Mouse (Mus musculus): ENCODE results near the gene Fance. TPM values are rescaled to one million over a fixed set of nuclear protein-coding genes. Genes with fewer than 3 reads are reported as not detected.

Fance gene
- polyA plus RNA-seq (2015; fragmentation: Nextera tagmentation; extraction: Ambion mirVana), result 36.0 and 37.3 TPM in 2 replicates

- Histone ChIP-seq H3K36me3 (peaks cover 29% of the 10 kb centered on the region), H3K4me3 (peak within 1 kb of the TSS; percentile 78), H3K4me2 (replicated peaks) (peak within 1 kb of the TSS; percentile 82), H3K9me3 (no peaks in the 10 kb centered on the region), H3K4me1 (peaks cover 33% of the 10 kb centered on the region), H3K9ac (peak within 1 kb of the TSS; percentile 91), H3K27ac (peak within 1 kb of the TSS; percentile 92), H3K27me3 (no peaks in the 10 kb centered on the region)
- peak; percentile 98 for ATAC-seq (ENCODE audit: low FRiP score, low read depth)
- WGBS, result under 1% methylated on average over 68 of the region's 69 CpGs
Observed at GRCm38 (mm10) chr17:28313212-28313879, at the start of gene Fance. Gene Fance, plus strand, starts transcription at chr17:28313519.

- 88% methylated on average over 5 of the region's 5 CpGs for WGBS
- no peak overlapping the region for H3K27ac ChIP-seq
- ATAC-seq (ENCODE audit: low FRiP score, low read depth), result no peak
- no peaks in the 10 kb centered on the region for H3K9me3 ChIP-seq
- no peak overlapping the region for H3K4me3 ChIP-seq
- peaks cover 30% of the 10 kb centered on the region for H3K4me1 ChIP-seq
- H3K9ac ChIP-seq, result no peak overlapping the region
- H3K4me2 ChIP-seq (replicated peaks), result no peak overlapping the region
- 0 out of 2 replicates have a peak, but pooled peaks cover 2% of the 10 kb centered on the region for H3K36me3 ChIP-seq
- no peaks in the 10 kb centered on the region for H3K27me3 ChIP-seq
Observed at GRCm38 (mm10) chr17:28267251-28267650, 46.1 kb upstream of the Fance start.

GRCm38 (mm10) chr17:28270165-28270564, 43.2 kb upstream of the Fance start:
- H3K36me3 ChIP-seq, result 0 out of 2 replicates have a peak, but pooled peaks cover 2% of the 10 kb centered on the region
- H3K27me3 ChIP-seq, result no peaks in the 10 kb centered on the region
- no peak overlapping the region for H3K4me2 ChIP-seq (replicated peaks)
- peak overlapping the region; percentile 40; the same call in 1 of the 2 replicates for H3K27ac ChIP-seq
- WGBS, result 58% methylated on average over 13 of the region's 13 CpGs
- peaks cover 11% of the 10 kb centered on the region for H3K4me1 ChIP-seq
- no peak overlapping the region for H3K9ac ChIP-seq
- no peak for ATAC-seq (ENCODE audit: low FRiP score, low read depth)
- no peak overlapping the region for H3K4me3 ChIP-seq
- H3K9me3 ChIP-seq, result no peaks in the 10 kb centered on the region

GRCm38 (mm10) chr17:28271537-28272266, 41.6 kb upstream of the Fance start:
- Histone ChIP-seq H3K27me3 (no peaks in the 10 kb centered on the region), H3K4me1 (peaks cover 9% of the 10 kb centered on the region), H3K27ac (no peak overlapping the region), H3K9me3 (no peaks in the 10 kb centered on the region), H3K36me3 (0 out of 2 replicates have a peak, but pooled peaks cover 7% of the 10 kb centered on the region), H3K4me3 (no peak overlapping the region), H3K4me2 (replicated peaks) (no peak overlapping the region), H3K9ac (no peak overlapping the region)
- ATAC-seq (ENCODE audit: low FRiP score, low read depth), result no peak
- WGBS, result 84% methylated on average over 12 of the region's 12 CpGs

- H3K9ac ChIP-seq, result 0 out of 2 replicates have a peak overlapping the region, but pooled peaks have one; percentile 13
- no peak for ATAC-seq (ENCODE audit: low FRiP score, low read depth)
- WGBS, result 75% methylated on average over 9 of the region's 9 CpGs
- H3K4me1 ChIP-seq, result peaks cover 15% of the 10 kb centered on the region
- no peak overlapping the region for H3K4me2 ChIP-seq (replicated peaks)
- no peaks in the 10 kb centered on the region for H3K9me3 ChIP-seq
- no peak overlapping the region for H3K4me3 ChIP-seq
- no peak overlapping the region for H3K27ac ChIP-seq
- 0 out of 2 replicates have a peak, but pooled peaks cover 8% of the 10 kb centered on the region for H3K36me3 ChIP-seq
- H3K27me3 ChIP-seq, result no peaks in the 10 kb centered on the region
Observed at GRCm38 (mm10) chr17:28272281-28272680, 41.0 kb upstream of the Fance start.

GRCm38 (mm10) chr17:28272837-28273236, 40.5 kb upstream of the Fance start:
- no peak for ATAC-seq (ENCODE audit: low FRiP score, low read depth)
- Histone ChIP-seq H3K9ac (no peak overlapping the region), H3K4me3 (no peak overlapping the region), H3K4me2 (replicated peaks) (no peak overlapping the region), H3K36me3 (0 out of 2 replicates have a peak, but pooled peaks cover 8% of the 10 kb centered on the region), H3K9me3 (no peaks in the 10 kb centered on the region), H3K27ac (no peak overlapping the region), H3K27me3 (no peaks in the 10 kb centered on the region), H3K4me1 (peaks cover 20% of the 10 kb centered on the region)
- 81% methylated on average over 6 of the region's 6 CpGs for WGBS

GRCm38 (mm10) chr17:28274739-28275138, 38.6 kb upstream of the Fance start:
- no peak overlapping the region for H3K27ac ChIP-seq
- ATAC-seq (ENCODE audit: low FRiP score, low read depth), result no peak
- 0 out of 2 replicates have a peak, but pooled peaks cover 8% of the 10 kb centered on the region for H3K36me3 ChIP-seq
- 78% methylated on average over 3 of the region's 3 CpGs for WGBS
- H3K4me1 ChIP-seq, result peaks cover 37% of the 10 kb centered on the region
- H3K9me3 ChIP-seq, result no peaks in the 10 kb centered on the region
- no peaks in the 10 kb centered on the region for H3K27me3 ChIP-seq
- H3K9ac ChIP-seq, result no peak overlapping the region
- H3K4me2 ChIP-seq (replicated peaks), result no peak overlapping the region
- H3K4me3 ChIP-seq, result no peak overlapping the region

- H3K9me3 ChIP-seq, result no peaks in the 10 kb centered on the region
- ATAC-seq (ENCODE audit: low FRiP score, low read depth), result no peak
- WGBS, result 82% methylated on average over 14 of the region's 14 CpGs
- no peak overlapping the region for H3K4me3 ChIP-seq
- no peak overlapping the region for H3K4me2 ChIP-seq (replicated peaks)
- 0 out of 2 replicates have a peak, but pooled peaks cover 8% of the 10 kb centered on the region for H3K36me3 ChIP-seq
- peaks cover 51% of the 10 kb centered on the region for H3K4me1 ChIP-seq
- H3K27me3 ChIP-seq, result no peaks in the 10 kb centered on the region
- H3K27ac ChIP-seq, result no peak overlapping the region
- H3K9ac ChIP-seq, result no peak overlapping the region
Observed at GRCm38 (mm10) chr17:28277226-28277625, 36.1 kb upstream of the Fance start.

- H3K36me3 ChIP-seq, result 0 out of 2 replicates have a peak, but pooled peaks cover 8% of the 10 kb centered on the region
- H3K4me1 ChIP-seq, result peaks cover 54% of the 10 kb centered on the region
- H3K27ac ChIP-seq, result peak overlapping the region; percentile 12; the same call in 1 of the 2 replicates
- no peak for ATAC-seq (ENCODE audit: low FRiP score, low read depth)
- no peaks in the 10 kb centered on the region for H3K27me3 ChIP-seq
- H3K9ac ChIP-seq, result no peak overlapping the region
- WGBS, result 67% methylated on average over 10 of the region's 10 CpGs
- H3K4me2 ChIP-seq (replicated peaks), result no peak overlapping the region
- H3K4me3 ChIP-seq, result no peak overlapping the region
- H3K9me3 ChIP-seq, result no peaks in the 10 kb centered on the region
Observed at GRCm38 (mm10) chr17:28277721-28278120, 35.6 kb upstream of the Fance start.

GRCm38 (mm10) chr17:28278156-28278555, 35.2 kb upstream of the Fance start:
- peak overlapping the region; percentile 12; the same call in 1 of the 2 replicates for H3K27ac ChIP-seq
- H3K36me3 ChIP-seq, result 0 out of 2 replicates have a peak, but pooled peaks cover 8% of the 10 kb centered on the region
- H3K27me3 ChIP-seq, result no peaks in the 10 kb centered on the region
- ATAC-seq (ENCODE audit: low FRiP score, low read depth), result no peak
- peaks cover 58% of the 10 kb centered on the region for H3K4me1 ChIP-seq
- no peak overlapping the region for H3K4me3 ChIP-seq
- H3K9ac ChIP-seq, result no peak overlapping the region
- no peaks in the 10 kb centered on the region for H3K9me3 ChIP-seq
- H3K4me2 ChIP-seq (replicated peaks), result no peak overlapping the region
- 89% methylated on average over 3 of the region's 3 CpGs for WGBS

- 0 out of 2 replicates have a peak, but pooled peaks cover 8% of the 10 kb centered on the region for H3K36me3 ChIP-seq
- H3K4me2 ChIP-seq (replicated peaks), result 0 out of 2 replicates have a peak overlapping the region, but pooled peaks have one; percentile 9
- H3K27ac ChIP-seq, result peak overlapping the region; percentile 70
- peak overlapping the region; percentile 53; the same call in 1 of the 2 replicates for H3K9ac ChIP-seq
- H3K4me1 ChIP-seq, result peaks cover 66% of the 10 kb centered on the region
- WGBS, result 34% methylated on average over 4 of the region's 4 CpGs
- no peak overlapping the region for H3K4me3 ChIP-seq
- no peak for ATAC-seq (ENCODE audit: low FRiP score, low read depth)
- no peaks in the 10 kb centered on the region for H3K27me3 ChIP-seq
- no peaks in the 10 kb centered on the region for H3K9me3 ChIP-seq
Observed at GRCm38 (mm10) chr17:28279236-28279635, 34.1 kb upstream of the Fance start.
